Mouse (Mus musculus): Measurements from ENCODE around the gene Cyp2w1.

DNA sequence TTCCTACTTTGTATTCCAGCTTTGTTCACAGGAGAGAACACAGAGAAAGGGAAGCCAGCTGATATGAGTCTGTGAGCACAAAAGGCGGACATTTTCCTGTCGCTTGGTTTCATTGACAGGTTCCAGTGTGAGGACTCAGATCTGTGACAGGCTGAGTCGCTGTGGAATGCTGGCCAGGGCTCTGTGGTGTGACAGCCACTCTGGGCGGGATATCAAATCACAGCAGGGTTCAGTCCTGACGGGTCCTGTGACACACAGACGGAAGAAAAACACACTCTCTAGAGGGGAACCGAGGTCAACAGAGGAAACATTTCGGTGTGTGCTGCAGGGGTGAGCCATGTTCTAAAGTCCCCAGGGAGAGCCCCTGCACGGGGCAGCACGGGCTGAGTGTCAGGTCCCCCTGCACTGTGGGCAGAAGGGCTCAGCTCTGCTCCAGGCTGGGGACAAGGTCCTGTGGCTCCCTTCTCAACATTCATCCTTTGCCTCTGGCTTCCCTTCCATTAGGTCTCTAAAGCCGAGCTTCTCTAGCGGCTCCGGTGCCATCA is 14.5 kb upstream of the Cyp2w1 start:
- TF ChIP-seq CTCF (IDR thresholded peaks at IDR 0.05; ENCODE audit: extremely low read depth, insufficient read depth, low read length) (no peak), POLR2A (IDR thresholded peaks at IDR 0.05; ENCODE audit: extremely low read depth, insufficient read depth, low read length) (no peak)

Data from cortical plate, adult 2 months (tissue).